Mouse (Mus musculus) cerebellum, adult 9-10 months (tissue): Measurements from ENCODE around the gene Cks2.
"Not testable (repeated sequence)": the region's sequence is repeated elsewhere in the genome, so short reads cannot be mapped to it uniquely, and the experiment has no call there.

Experiments used
- DNase-seq: peaks from one replicate; pipeline ENCODE4 v3.0.0; 2022

Cks2 gene

GRCm38 (mm10) chr13:51644829-51645789, at the start of gene Cks2:
Cks2 (plus strand) TSS chr13:51645232.
- DNase-seq = peak; percentile 98

- DNase-seq = no peak
Observed at GRCm38 (mm10) chr13:51595404-51595803, 49.6 kb upstream of the Cks2 start.

GRCm38 (mm10) chr13:51598063-51598462, 47.0 kb upstream of the Cks2 start:
- DNase-seq = no peak

DNA sequence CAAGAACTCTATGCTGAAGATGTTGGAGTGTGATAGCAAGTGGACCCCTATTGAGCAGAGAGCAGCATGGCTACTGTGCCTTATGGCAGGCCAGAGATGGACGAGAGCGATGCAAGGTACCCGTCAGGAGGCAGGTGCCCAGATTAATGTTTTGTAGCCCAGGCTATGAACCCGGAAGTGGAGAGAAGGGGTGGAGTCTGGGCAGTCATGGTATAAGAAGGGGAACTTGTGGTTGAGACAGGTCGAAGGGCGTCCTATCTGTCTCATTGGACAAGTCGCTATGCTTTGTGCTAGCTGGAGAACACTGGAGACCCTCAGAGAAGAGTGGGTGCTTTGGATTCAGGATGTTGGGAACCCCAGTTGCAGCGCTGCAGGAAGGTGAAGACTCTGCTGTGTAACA, 44.9 kb upstream of the Cks2 start:
- no peak for DNase-seq

- DNase-seq = no peak
Observed at GRCm38 (mm10) chr13:51602764-51603163, 42.3 kb upstream of the Cks2 start.

GRCm38 (mm10) chr13:51603221-51603893, 41.7 kb upstream of the Cks2 start:
- DNase-seq = peak; percentile 25

GRCm38 (mm10) chr13:51603894-51604244, 41.2 kb upstream of the Cks2 start:
- DNase-seq = no peak

- no peak for DNase-seq
Observed at GRCm38 (mm10) chr13:51609231-51609630, 35.8 kb upstream of the Cks2 start.

DNA sequence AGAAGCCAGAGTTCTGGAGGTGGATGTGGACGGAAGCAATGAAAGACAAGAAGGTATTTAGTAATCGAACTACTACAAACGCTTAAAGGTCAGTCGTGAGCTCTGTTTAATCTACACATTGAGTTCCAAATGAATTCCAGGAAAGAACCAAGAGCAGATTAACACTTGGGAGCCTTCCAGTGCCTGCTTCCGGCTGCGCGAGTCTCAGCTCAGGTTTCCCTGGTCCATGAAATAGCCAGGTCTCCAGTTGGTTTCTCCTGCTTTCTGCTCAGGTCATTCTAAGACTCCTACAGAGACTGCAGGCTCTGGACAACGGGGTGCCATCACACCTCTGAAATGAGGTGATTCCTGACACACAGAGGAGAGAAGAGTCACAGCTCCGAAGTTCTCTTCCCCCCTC, 34.0 kb upstream of the Cks2 start:
- no peak for DNase-seq

GRCm38 (mm10) chr13:51611500-51611899, 33.5 kb upstream of the Cks2 start:
- DNase-seq = no peak

- DNase-seq = no peak
Observed at GRCm38 (mm10) chr13:51615815-51616214, 29.2 kb upstream of the Cks2 start.

GRCm38 (mm10) chr13:51616417-51617044, 28.5 kb upstream of the Cks2 start:
- no peak for DNase-seq

GRCm38 (mm10) chr13:51617306-51617705, 27.7 kb upstream of the Cks2 start:
- no peak for DNase-seq

DNA sequence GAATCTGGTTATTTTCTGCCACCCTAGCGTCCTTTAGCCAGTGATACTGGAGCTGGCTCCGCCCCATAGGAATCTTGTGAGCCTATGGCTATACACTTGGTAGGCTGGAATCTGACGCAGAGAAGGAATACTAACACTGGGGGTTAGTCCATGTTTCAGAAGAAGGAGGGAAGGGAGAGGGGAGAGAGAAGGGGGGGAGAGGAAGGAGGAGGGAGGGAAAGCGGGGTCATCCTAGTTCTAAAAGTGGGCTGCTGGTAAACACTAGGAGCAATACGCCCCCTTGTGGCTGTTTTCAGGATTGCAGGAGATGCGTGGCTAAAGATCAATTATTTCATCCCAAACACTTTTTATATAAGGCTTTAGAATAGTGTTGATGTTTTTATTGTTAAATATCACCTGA, 27.2 kb upstream of the Cks2 start:
- peak; percentile 43 for DNase-seq

GRCm38 (mm10) chr13:51618602-51619001, 26.4 kb upstream of the Cks2 start:
- no peak for DNase-seq

GRCm38 (mm10) chr13:51622626-51623025, 22.4 kb upstream of the Cks2 start:
- no peak for DNase-seq

DNA sequence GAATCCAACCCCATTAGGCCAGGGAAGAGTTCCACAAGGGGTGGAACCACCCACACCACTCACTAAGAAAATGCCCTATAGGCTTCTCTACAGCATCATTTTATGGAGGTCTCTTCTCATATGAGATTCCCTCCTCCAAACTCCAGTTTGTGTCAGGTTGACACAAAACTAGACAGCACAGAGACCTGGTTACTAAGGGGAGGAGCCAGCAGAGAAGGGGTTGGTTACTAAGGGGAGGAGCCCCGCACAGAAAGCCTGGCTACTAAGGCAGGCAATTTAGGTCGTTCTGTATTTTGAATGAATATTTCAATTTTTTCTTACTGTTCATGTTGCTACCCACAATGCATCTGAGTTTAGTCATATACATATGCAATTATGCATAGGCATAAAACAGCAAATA, 21.4 kb upstream of the Cks2 start:
- no peak for DNase-seq

- no peak for DNase-seq
Observed at GRCm38 (mm10) chr13:51628273-51628848, 16.7 kb upstream of the Cks2 start.

GRCm38 (mm10) chr13:51631354-51631992, 13.6 kb upstream of the Cks2 start:
- no peak for DNase-seq

GRCm38 (mm10) chr13:51632560-51633218, 12.3 kb upstream of the Cks2 start:
- no peak for DNase-seq

DNA sequence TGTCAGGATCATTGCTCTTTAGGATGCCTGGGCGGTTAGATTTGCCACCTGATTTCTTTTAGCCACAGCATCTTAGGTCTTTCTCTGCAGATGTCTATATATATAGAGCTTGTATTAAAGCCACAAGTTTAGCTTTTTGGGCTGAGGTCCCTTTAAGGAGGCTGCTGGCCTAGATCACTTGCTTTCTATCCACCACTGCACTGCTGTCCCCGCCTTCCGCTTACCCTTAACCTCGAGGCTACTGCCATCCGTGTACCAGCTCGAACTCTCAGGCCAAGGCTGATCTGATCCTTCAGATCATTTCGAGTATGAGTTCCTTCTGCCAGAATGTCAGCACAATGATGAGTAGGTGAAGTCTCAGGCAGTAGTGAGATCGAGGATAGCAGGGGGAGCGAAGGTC, 9.6 kb upstream of the Cks2 start:
- not testable (repeated sequence) for DNase-seq

DNA sequence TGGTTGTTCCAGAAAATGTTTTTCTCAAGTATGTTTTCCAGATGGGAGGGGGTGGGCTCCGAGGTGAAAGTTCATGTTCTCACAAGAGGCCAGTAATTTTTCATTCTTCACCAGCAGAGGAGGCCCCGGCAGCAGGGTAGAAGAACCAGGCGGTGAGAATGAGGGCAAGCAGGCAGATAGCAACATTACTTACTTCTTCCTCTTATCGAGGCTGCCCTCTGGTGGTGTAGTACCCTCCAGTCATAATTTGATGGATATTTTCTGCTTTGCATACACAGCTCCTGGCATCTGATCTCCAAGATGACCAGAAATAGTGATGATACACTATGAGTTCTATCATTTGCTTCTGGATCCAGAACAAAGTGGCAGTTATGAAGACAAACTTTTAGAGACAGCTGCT, 6.1 kb upstream of the Cks2 start:
- no peak for DNase-seq
